Mouse (Mus musculus): ENCODE results near the gene Mdk.
A peak's percentile ranks its signal among the peaks of the same experiment; 100 is the strongest.

Gene Mdk

GRCm38 (mm10) chr2:91932160-91932711, at the start of gene Mdk:
Gene Mdk (minus strand): TSS chr2:91932297.
- peak; percentile 29 for DNase-seq

DNA sequence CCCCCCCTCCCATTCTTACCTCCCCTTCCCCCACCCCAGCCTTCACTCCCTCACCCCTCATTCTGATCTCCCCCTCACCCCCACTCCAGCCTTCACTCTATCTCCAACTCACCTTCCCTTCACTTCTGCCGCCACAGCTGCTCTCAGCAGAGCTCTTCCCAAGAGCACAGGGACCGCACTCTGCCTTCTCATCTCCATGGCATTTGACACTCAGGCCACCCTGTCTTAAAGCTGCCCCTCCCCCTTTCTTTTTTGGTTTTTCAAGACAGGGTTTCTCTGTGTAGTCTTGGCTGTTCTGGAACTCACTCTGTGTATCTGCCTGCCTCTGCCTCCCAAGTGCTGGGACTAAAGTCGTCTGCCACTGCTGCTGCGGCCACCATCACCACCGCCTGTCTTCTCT, 48.7 kb upstream of the Mdk start:
- DNase-seq, result no peak

DNA sequence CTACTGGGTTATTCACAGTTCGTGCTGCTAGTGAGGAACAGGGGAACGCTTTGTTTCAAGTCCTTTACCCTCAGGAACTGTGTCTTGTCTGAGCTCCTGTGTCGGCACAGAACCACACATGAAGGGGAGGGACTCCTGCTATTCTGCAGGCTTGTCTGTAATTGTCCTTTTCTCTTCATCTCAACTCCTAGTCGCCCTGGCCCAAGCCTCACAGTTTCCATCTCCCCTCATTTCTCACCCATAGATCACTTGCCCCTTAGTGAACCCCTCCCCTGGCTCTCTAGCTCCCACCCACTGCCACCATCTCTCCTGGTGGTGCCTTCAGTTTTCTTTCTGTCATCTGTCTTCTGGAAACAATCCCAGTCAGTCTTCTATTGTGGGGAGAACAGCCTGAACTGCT, 48.1 kb upstream of the Mdk start:
- DNase-seq, result no peak

GRCm38 (mm10) chr2:91978547-91978946, 46.5 kb upstream of the Mdk start:
- DNase-seq, result no peak

- DNase-seq, result no peak
Observed at GRCm38 (mm10) chr2:91977960-91978359, 45.9 kb upstream of the Mdk start.

DNA sequence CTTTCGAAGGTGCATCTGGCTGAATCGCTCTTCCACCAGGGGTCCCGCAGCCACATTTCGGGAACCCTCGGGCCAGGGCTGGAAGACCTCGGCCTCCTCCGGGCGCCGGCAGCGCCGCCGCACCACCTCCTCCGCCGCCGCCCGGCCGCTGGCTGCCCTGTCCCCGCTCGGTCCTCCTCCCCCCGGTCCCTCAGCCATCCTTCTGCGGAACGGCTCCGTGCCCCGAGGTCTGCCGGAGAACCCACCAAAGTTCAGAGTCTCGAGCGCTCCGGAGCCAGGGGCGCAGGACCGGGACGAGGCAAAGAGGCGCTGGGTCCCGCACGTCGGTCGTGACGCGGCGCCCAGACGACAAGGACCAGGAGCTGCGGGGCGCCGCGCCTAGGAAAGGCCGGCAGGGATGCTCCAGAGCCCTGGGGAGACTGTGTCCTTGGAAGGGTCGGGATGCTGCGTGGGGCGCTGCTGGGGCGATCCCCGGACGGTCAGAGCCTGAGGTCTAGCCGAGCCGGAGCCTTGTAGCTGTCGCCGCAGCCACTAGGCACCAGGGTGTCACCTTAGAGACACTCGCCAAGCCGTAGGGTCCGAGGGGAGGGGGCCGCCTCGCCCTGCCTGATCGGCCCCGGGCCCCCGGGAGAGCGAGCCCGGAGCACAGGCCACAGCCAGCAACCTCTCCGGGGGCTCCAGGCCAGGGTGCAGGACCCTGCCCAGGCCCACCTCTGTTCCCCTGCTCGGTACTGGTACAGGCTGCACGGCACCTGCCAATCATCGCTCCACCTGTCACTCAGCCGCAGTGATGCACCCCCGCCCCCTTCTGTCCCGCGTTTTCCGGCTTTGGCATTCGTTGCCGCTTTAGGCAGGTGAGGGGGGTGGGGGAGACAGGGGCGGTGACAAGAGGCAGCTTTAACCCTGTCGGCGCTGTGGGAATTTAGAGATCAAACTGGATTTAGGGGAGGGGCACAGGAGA, 43.8 kb upstream of the Mdk start, which contains the start of gene Dgkz:
Dgkz (minus strand) TSS at position 284 of the 961 bp plus-strand sequence.
- no peak for DNase-seq

DNA sequence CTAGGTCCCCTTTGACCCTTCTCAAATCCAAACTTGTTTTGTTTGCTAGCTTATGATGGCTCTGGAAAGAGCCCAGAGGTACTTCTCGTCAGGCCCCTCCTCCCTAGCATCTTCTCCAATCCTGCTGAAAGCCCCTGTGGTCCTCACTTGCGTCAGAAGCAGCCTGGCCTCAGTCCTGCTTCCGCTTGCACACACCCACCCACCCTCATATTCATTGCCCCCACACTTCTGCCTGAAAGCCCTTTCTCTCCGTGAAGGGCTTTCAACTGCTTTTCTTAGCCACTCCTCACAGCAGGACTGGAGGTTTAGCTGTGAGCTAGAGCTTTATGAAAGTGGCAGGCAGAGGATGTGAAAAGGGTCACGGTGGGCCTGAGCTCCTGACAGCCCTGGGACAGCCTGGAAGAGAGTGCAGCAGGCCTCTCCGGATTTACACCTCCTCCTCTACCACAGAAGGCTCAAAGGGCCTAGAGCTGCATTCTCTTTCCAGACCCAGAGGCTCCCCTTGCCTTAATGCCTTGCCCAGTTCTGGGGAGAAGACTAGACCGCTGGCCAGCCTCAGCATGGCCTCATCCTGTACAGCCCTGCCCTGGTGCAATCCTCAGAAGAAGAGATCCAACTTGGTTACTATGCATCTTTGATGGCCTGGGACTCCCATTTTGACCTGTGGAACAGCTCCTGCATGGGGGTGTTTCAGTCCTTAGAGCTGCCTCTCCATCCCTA, 41.5 kb upstream of the Mdk start:
- DNase-seq, result no peak

- no peak for DNase-seq
Observed at GRCm38 (mm10) chr2:91972121-91972566, 40.0 kb upstream of the Mdk start.

DNA sequence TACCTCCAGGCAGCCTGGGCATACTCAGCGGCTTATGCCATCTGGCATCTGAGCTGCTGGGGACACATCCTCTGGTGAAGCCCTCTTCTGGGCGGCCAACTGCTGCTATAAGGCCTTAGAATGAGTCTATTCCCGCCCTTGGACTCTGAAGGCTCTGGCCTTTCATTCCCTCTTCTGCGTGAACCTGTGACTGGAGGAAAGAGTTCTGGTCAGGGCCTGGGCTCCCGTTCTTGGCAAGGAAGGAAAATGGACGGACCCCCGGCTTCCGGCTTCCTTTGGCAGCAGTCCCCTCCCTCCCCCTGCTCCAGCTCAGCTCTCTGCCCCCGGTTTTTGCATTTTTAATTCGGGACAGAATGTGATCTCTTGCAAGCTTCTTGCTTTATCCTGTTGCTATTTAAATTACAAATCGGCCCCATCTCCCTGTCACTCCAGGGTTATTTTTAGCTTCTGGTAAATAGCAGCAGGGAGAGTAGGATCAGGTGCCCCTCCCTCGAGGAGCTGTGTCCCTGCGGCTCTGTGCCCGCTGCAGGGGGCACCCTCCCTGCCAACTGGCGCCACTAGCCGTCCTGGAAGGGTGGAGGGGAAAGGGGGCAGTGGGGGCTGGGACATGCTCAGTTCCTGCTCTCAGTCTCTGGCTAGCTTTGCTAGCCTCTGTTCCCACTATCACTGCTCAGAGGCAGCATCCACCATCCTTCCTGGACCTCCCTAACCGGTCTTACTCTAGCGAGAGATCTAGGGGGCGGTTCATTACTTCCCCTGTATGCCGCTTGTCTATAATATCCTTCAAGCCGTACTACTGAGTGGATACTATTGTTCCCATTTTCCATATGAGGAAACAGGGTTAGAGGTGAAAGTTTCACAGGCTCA, 39.4 kb upstream of the Mdk start:
- DNase-seq, result peak; percentile 82

GRCm38 (mm10) chr2:91967962-91968361, 35.9 kb upstream of the Mdk start:
- no peak for DNase-seq

DNA sequence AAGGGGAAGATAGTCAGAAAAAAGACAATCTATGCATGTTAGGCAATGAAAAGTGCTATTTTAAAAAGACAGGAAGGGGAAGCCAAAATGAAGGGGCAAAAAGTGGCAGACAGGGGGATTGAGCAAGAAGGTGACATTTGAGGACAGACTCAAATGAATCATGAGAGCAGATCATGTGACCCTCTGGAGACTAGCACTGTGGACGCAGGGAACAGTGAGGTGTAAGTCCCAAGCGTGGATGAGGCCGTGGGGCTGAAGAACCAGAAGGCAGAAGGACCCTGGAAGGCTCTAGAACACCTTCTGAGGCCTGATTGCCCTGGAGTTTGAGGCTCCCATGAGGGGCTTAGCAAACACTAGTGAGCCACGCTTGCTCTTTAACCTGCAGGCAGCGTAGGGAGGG, 34.3 kb upstream of the Mdk start:
- no peak for DNase-seq

- DNase-seq, result no peak
Observed at GRCm38 (mm10) chr2:91965417-91965816, 33.3 kb upstream of the Mdk start.

GRCm38 (mm10) chr2:91964610-91965204, 32.6 kb upstream of the Mdk start:
- DNase-seq, result no peak

DNA sequence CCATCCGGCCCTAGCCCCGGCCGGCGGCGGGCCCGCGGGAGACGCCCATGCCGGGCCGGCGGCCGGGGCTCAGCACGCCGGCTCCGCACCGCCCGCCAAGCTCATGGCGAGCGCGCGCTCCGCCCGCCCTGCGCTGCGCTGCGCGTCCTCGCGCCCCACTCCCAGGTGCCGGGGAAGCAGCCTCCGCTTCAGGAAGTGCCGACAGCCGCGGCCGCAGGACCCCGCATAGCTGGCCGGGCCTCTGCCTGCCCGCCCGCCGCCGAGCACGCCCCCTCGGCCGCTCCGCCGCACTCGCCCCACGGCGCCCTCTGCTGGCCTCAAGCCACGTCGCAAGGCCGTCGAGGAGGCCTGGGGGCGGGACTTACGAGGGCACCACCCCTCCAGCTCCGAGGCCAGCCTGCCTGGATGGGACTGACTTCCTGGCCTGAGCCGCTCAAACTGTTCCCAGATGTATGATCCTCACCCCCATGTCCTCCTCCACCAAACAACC, 31.4 kb upstream of the Mdk start:
- peak; percentile 95 for DNase-seq

DNA sequence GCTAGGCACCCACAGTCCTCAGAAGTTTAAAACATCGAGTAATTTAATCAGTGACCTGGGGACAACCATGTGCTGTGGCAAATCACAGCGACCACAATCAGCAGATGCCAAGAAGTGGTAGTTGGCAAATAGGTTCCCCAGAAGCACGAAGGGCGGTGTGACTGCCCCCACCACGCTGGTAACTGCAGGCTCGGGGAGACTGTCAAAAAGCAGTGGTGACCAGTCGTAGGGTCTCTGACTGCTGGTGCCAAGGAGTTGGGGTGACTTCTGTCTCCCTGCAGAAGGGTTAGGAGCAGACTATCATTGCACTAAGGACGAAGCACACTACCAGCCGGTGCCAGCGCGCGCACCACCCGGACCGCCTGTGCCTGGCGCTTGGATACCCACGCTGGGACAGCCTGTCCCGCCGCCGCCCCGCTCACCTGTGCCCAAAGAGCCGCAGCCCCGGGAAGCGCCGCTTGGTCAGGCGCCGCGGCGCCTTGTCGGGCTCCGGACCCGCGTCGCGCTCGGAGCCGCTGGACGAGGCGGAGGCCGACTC, 30.8 kb upstream of the Mdk start:
- DNase-seq, result peak; percentile 58

DNA sequence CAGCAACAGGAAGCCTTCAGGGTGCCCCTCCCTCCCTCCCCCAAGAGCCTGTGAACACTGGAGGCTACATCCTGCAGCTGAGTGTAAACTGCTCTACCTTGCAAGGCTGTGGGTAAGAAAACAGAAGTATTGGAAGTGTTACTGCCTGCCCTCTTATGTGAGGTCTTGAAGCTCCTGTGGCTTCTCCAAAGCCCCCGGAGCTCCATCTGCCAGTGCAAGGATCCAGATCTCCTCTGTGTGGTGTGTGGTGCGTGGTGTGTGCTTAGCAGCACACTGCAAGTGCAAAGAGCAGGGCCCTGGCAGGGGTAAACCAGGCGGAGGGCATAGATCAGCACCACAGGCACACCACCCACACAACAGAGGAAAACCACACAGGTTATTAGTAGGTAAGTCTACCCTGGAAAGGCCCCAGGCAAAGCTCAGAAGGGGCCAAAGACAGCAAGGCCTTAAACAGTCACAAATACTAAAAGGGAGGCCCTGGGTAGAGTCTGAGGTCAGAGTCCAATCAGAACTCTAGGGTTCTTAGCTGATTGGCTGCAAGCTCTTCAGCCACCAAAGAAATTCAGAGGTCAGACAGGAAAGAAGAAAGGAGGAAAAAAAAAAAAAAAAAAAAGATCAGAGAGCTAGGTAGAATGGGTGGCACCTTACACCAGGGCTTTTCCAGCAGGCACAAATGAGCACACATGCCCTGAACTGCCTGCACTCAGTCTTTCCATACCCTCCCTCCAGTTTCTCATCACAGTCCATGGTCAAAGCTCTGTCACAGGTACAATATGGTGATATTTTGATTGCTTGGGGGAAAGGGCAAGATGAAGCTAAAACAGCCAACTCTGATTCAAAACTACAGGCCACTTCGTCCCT, 30.0 kb upstream of the Mdk start:
- DNase-seq, result no peak

DNA sequence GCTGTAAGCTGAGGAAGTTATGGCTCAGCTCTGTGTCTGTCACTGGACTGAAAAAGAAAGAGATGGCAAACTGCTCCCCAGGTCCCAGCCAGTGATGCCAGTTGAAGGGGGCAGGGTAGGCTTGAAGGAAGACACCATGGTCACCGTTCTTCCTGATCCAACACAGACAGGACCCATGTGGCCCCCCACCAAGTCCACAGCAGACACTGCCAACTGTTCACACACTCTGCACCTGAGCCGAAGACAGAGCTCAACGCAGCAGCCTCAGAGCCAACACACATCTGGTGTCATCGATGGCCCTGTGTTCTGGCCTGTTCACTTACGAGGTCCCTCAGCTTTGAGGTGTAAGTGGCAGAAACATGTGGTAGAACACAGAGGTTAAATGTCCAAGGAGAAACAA, 28.4 kb upstream of the Mdk start:
- no peak for DNase-seq

DNA sequence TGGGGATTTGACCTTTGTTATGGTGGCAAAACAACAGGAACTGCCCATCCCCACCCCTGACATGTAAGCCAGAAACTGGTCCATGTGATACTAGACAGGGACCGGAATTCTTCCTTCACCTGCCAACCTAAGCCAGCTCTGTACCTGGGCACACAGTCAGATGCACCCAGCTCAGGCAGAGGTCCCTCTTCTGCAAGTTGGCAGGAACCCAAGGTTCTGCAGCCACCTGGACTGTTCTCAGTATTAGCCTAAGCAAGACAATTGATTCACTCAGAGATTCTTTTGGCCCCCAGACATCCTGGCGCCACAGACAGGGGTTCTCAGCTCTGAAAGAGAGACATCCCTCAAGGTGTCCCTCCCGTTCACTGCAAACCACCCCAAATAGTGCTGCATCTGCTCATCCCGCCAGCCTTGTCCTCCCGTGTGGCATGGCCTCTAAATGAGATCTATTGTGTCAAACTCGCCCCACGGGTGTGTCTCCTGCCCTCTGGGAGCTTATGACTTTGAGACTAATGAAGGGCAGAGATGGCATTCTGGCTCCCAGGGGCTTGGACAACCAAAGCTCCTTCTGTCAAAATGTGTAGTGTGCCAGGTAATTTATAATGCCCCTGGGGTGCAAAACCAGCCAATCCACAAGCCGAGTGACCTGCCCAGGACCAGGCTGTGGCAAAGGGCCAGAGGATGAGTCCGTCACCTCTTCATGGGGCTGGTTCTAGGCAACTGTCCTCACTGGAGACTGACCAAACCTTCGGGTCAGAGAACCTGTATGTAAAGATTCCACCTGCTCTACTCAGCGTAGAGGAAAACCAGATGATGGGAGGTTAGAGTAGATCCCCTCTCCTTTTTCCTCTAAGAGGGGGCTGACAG, 27.7 kb upstream of the Mdk start:
- peak; percentile 86 for DNase-seq

DNA sequence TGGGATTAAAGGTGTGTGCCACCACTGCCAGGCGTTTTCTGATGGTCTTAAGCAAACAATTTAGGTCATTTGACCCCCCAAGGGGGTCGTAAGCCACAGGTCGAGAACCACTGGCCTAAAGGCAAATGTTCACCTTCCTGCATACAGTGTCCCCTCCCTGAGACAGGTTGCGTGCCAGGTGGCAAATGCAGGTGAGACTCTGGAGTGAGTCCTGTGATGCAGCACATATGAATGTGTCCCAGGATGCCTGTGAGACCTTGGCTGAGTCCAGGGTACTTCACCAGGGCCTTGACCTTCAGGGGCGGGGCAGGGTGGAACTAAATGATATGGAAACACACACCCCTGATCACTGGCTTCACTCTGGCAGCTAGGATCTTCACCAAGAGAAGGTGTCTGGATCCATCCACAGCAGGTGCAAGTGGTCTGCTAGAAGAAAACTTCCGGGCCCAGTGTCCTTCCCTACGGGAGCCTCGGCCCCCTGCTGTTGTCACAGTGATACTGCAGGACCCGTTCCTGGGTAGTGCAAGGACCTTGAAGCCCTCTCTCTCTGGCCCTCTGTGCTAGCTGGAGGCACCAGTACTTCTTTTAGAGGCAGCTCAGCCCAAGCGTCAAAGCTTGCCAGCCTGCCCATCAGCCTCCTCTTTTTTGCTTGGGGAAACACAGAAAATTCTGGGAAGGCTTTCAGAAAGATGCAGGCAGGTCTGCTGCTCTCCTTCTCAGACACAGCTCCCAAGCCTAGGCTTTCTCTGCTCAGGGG, 26.8 kb upstream of the Mdk start:
- peak; percentile 60 for DNase-seq

Measured in cerebellum, adult 11 months (tissue).